Mouse (Mus musculus) thymus, adult 2 months (tissue): Measurements from ENCODE around the gene Kng1.
"Not testable (repeated sequence)": the region's sequence is repeated elsewhere in the genome, so short reads cannot be mapped to it uniquely, and the experiment has no call there.

ENCODE experiments used
- CTCF ChIP-seq: fragments of 200-500 bp; IDR thresholded peaks from 2 replicates; pipeline ENCODE4 v1.5.1; 2012; ENCODE audit warnings: mild to moderate bottlenecking, control low read depth, low read length, moderate library complexity, borderline replicate concordance; ENCODE audit not compliant: control insufficient read depth, poor library complexity, insufficient read depth; ENCODE audit errors: extremely low read depth
- POLR2A ChIP-seq: fragments of 200-500 bp; IDR thresholded peaks from 2 replicates; pipeline ENCODE4 v1.6.1; 2012; ENCODE audit warnings: mild to moderate bottlenecking, low read length, control low read depth, moderate library complexity; ENCODE audit not compliant: control insufficient read depth, poor library complexity, insufficient read depth; ENCODE audit errors: extremely low read depth

DNA sequence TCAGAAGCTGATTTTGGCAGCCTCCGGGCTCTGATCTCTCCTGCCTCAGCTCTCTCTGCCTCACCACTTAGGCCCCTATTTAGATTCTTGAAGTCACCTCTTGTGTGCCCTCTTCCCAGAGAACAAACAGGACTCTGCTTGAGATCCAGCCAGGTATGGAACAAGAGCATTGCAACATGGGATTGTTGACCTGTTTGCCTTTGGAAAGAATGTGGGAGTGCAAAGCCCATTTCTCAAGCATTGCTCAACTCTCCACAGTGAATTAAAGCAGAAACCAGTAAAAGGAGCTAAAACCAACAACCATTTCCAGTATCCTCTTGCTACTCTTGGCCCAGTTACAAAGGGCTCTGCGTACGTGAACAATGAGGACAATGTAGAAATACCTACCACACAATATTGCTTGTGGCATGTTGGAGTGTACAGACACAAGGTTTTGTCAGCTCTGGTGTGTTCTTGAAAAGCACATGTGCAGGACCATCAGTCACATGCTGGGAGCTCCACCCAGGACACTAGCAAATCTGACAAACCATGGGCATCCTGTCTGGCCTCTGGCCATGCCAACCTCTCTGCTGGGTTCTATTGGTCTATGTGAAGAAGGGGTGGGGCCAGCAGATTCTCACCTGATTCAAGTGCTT lies 28.6 kb upstream of the Kng1 start, which contains the start of gene Kng2:
- not testable (repeated sequence) for TF ChIP-seq POLR2A, CTCF
